Mouse (Mus musculus) forebrain, embryonic 13.5 days (tissue): ENCODE data around the gene Dyrk3. TPM values are rescaled to one million over a fixed set of nuclear protein-coding genes. Genes with fewer than 3 reads are reported as not detected.
A peak's percentile ranks its signal among the peaks of the same experiment; 100 is the strongest.

Experiments
- ATAC-seq: fragments of 200-750 bp; cut with Nextera tagmentation; 2 replicates; pipeline ENCODE4 v1.8.0; 2017
- H3K27ac ChIP-seq: fragments of 300-500 bp; sonication (generic); 2 replicates; pipeline ENCODE4 v1.5.1; 2015; ENCODE audit warnings: inconsistent platforms, mild to moderate bottlenecking, moderate library complexity
- H3K27me3 ChIP-seq: fragments of 300-500 bp; sonication (generic); 2 replicates; pipeline ENCODE4 v1.6.1; 2015; ENCODE audit warnings: mild to moderate bottlenecking, inconsistent platforms
- H3K36me3 ChIP-seq: fragments of 300-500 bp; sonication (generic); 2 replicates; pipeline ENCODE4 v1.6.1; 2015; ENCODE audit warnings: mild to moderate bottlenecking, inconsistent platforms; ENCODE audit not compliant: poor library complexity, severe bottlenecking
- H3K4me1 ChIP-seq: fragments of 300-500 bp; sonication (generic); 2 replicates; pipeline ENCODE4 v1.6.1; 2015; ENCODE audit warnings: inconsistent platforms
- H3K4me2 ChIP-seq: fragments of 300-500 bp; sonication (generic); 2 replicates; pipeline ENCODE4 v1.6.1; 2015; ENCODE audit warnings: inconsistent platforms, mild to moderate bottlenecking, moderate library complexity
- H3K4me3 ChIP-seq: fragments of 300-500 bp; sonication (generic); 2 replicates; pipeline ENCODE4 v1.5.1; 2015; ENCODE audit warnings: mild to moderate bottlenecking, inconsistent platforms
- H3K9ac ChIP-seq: fragments of 300-500 bp; sonication (generic); 2 replicates; pipeline ENCODE4 v1.6.1; 2015; ENCODE audit warnings: mild to moderate bottlenecking, inconsistent platforms
- H3K9me3 ChIP-seq: fragments of 300-500 bp; sonication (generic); replicated peaks from 2 replicates; pipeline ENCODE4 v1.6.1; 2016; ENCODE audit warnings: inconsistent platforms
- WGBS: fragments of 180-500 bp; shearing (Covaris S2); methylation state at CpG from one replicate; pipeline ENCODE4 v1.1.7; 2015; 5-methylcytosine and 5-hydroxymethylcytosine counted together
- polyA plus RNA-seq: library from polyadenylated mRNA; unstranded; fragments of >200 nt; fragmentation: Nextera tagmentation; extraction: Ambion mirVana; gene quantifications from 2 replicates; pipeline ENCODE4 v1.2.1, GENCODE M21; 2015

The Dyrk3 gene
- polyA plus RNA-seq, 1 experiment from 2014 or later = 16.7 TPM

GRCm38 (mm10) chr1:131086907-131087306, 51.2 kb downstream of the Dyrk3 start:
- 41% methylated on average over 7 of the region's 7 CpGs for WGBS

DNA sequence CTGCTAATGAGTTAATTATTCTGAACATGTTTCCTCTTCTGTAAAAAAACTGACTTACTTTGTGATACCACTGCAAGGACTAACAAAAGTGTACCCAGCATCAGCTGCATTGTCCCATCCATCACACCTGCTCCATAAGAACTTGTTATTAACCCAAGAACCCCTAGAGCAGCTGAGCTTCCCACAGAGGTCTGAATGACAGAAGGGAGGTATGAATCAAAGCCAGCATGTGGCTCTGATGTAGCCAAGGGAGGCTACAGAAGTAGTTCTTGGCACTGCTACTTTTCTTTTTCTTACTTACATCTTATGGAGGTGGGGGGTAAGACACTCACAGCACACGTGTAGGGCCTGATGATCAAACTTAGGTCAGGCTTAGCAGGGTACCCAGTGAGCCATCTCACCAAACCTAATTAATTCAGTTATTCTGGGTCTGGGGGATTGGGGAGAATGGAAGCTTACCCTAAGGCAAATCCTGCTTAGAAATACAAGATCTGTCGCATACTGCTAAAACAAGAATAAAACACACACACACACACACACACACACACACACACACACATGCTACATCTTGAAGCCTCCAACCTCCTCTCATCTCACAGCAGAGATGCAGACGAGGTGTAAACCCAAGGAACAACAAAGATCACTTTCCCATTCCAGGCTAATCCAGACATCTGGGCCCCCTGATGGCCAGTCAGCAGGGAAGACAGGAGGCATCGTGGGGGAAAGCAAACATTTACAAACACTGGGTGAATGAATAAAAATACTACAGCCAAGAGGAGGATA, 52.0 kb downstream of the Dyrk3 start:
- peak overlapping the region; percentile 75 for H3K27ac ChIP-seq
- peaks cover 91% of the 10 kb centered on the region for H3K4me1 ChIP-seq
- no peak overlapping the region for H3K9ac ChIP-seq
- H3K4me2 ChIP-seq = no peak overlapping the region
- 4% methylated on average over 4 of the region's 4 CpGs for WGBS
- H3K4me3 ChIP-seq = no peak overlapping the region
- H3K27me3 ChIP-seq = no peaks in the 10 kb centered on the region
- no peaks in the 10 kb centered on the region for H3K36me3 ChIP-seq
- no peaks in the 10 kb centered on the region for H3K9me3 ChIP-seq
- peak; percentile 60 for ATAC-seq

More at GRCm38 (mm10) chr1:131086907-131087306, 51.2 kb downstream of the Dyrk3 start:
- ATAC-seq = no peak
- no peak overlapping the region for H3K4me3 ChIP-seq
- H3K36me3 ChIP-seq = no peaks in the 10 kb centered on the region
- peaks cover 88% of the 10 kb centered on the region for H3K4me1 ChIP-seq
- no peaks in the 10 kb centered on the region for H3K27me3 ChIP-seq
- no peak overlapping the region for H3K9ac ChIP-seq
- H3K4me2 ChIP-seq = no peak overlapping the region
- H3K9me3 ChIP-seq = no peaks in the 10 kb centered on the region
- peak overlapping the region; percentile 75 for H3K27ac ChIP-seq

DNA sequence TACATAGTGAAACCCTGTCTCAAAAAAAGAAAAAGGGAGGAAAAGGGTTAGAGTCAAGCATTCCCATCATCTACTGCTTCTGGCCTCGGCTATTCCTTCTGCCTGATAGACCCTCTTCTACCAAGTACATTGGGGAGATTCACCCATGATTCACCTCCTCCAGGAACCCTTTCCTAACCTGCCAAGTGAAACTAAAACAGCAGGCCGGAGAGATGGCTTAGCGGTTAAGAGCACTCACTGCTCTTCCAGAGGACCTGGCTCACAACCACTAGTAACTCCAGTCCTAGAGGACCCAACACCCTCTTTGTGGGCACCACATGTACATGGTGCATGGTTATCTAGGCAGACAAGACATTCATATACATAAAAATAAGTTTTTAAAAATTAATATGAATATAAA, 52.9 kb downstream of the Dyrk3 start:
- Histone ChIP-seq H3K4me1 (peaks cover 91% of the 10 kb centered on the region), H3K4me2 (no peak overlapping the region), H3K4me3 (no peak overlapping the region), H3K9ac (no peak overlapping the region), H3K9me3 (no peaks in the 10 kb centered on the region), H3K36me3 (no peaks in the 10 kb centered on the region), H3K27me3 (no peaks in the 10 kb centered on the region), H3K27ac (no peak overlapping the region)
- ATAC-seq = no peak
- WGBS = 75% methylated on average over 3 of the region's 3 CpGs

DNA sequence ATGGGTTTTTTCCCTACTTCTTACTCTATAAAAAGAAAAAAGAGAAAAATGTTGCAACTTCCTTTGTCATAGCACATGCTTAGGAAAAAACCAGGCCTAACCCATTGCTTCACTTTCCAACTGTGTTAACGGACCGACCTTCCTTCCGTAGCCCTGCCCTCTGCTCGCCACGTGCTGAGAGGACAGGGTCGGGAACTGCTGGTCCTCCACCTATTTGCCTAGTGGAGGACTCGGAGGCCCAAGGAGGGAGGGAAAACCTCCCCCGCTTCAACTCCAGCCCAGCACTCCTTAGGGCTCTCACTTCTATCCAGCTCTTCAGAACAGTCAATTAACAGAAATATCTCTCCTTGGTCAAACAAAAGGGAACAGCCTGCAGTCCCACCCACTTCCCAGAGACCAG, 53.9 kb downstream of the Dyrk3 start:
- Histone ChIP-seq H3K9me3 (no peaks in the 10 kb centered on the region), H3K4me2 (0 out of 2 replicates have a peak overlapping the region, but pooled peaks have one; percentile 1), H3K27me3 (no peaks in the 10 kb centered on the region), H3K4me3 (no peak overlapping the region), H3K27ac (peak overlapping the region; percentile 55), H3K9ac (no peak overlapping the region), H3K36me3 (no peaks in the 10 kb centered on the region), H3K4me1 (peaks cover 91% of the 10 kb centered on the region)
- no peak for ATAC-seq
- 18% methylated on average over 8 of the region's 8 CpGs for WGBS

DNA sequence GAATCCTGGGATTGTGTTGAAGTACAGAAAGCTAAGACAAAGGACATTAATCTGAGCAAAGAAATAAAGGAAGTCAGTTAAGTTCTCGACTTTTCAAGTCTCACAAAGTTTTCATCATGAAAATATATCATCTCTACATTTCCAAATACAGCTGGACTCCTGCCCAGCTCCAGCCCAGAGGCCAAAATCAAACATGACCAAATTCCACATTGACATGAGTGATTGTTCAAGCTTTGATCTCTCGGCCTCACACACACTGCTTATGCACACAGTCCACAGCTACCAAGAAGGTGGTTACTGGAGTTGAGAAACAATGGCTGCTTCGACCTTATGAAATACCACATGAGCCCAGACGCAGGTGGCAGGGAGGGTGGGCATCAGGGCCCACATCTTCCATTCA, 54.5 kb downstream of the Dyrk3 start:
- Histone ChIP-seq H3K27me3 (no peaks in the 10 kb centered on the region), H3K9me3 (no peaks in the 10 kb centered on the region), H3K27ac (0 out of 2 replicates have a peak overlapping the region, but pooled peaks have one; percentile 0), H3K36me3 (no peaks in the 10 kb centered on the region), H3K9ac (no peak overlapping the region), H3K4me2 (no peak overlapping the region), H3K4me1 (peaks cover 91% of the 10 kb centered on the region), H3K4me3 (no peak overlapping the region)
- ATAC-seq = no peak
- 74% methylated on average over 4 of the region's 4 CpGs for WGBS

GRCm38 (mm10) chr1:131083122-131083521, 55.0 kb downstream of the Dyrk3 start:
- 82% methylated on average over 5 of the region's 5 CpGs for WGBS
- Histone ChIP-seq H3K4me2 (no peak overlapping the region), H3K36me3 (no peaks in the 10 kb centered on the region), H3K4me1 (peaks cover 91% of the 10 kb centered on the region), H3K27ac (no peak overlapping the region), H3K9me3 (no peaks in the 10 kb centered on the region), H3K27me3 (no peaks in the 10 kb centered on the region), H3K9ac (no peak overlapping the region), H3K4me3 (no peak overlapping the region)
- no peak for ATAC-seq

GRCm38 (mm10) chr1:131080686-131081085, 57.5 kb downstream of the Dyrk3 start:
- Histone ChIP-seq H3K27me3 (no peaks in the 10 kb centered on the region), H3K4me1 (peaks cover 89% of the 10 kb centered on the region), H3K4me3 (no peak overlapping the region), H3K4me2 (no peak overlapping the region), H3K9ac (no peak overlapping the region), H3K27ac (peak overlapping the region; percentile 95; the same call in 1 of the 2 replicates), H3K36me3 (no peaks in the 10 kb centered on the region), H3K9me3 (no peaks in the 10 kb centered on the region)
- no peak for ATAC-seq
- 97% methylated on average over 1 of the region's 1 CpGs for WGBS

DNA sequence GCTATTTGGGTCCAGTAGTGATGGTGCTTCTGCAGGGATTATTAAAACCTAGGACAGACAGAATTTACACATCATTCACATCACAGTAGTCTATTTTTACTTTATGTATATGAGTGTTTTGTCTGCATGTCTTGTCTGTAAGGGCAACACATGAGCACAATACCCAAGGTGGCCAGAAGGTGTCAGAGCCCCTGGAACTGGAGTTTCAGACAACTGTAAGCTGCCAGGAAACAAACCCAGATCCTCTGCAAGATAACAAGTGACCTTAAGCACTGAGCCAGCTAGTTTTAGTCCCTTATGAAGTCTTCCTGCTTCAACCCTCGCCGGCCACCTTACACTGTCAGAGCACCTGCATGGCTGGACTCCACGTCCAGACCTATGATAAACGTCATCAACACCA, 58.4 kb downstream of the Dyrk3 start:
- no peak for ATAC-seq
- no peaks in the 10 kb centered on the region for H3K27me3 ChIP-seq
- 0 out of 2 replicates have a peak overlapping the region, but pooled peaks have one; percentile 24 for H3K4me2 ChIP-seq
- H3K9ac ChIP-seq = no peak overlapping the region; the same call in 1 of the 2 replicates
- peaks cover 89% of the 10 kb centered on the region for H3K4me1 ChIP-seq
- H3K4me3 ChIP-seq = no peak overlapping the region
- H3K9me3 ChIP-seq = no peaks in the 10 kb centered on the region
- peak overlapping the region; percentile 95 for H3K27ac ChIP-seq
- WGBS = 75% methylated on average over 4 of the region's 4 CpGs
- H3K36me3 ChIP-seq = no peaks in the 10 kb centered on the region

DNA sequence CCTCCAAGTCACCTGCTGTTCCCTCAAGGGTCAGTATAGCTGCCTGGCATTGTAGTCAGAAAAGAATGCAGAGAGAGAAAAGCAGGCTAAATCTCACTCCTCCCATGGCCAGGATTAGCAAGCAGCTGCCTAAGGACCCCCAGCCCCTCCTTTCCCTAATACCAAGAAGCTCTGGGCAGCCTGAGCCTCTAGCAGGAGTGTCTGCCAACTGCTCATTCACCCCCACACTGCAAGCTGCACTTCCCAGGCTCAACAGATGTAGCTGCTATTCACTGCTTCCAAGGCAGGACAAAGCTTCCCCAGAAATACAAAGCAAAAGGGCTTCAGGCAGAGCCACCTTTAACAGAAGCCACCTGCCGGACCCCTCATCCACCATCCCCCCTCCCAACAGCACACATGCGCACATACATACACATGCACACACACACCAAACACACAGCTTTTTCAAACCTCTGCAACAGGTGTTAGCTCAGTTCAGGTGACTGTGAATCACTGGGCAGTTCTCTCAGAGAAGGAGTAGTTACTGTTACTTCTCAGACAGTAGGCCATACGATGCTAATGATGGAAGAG, 59.3 kb downstream of the Dyrk3 start:
- ATAC-seq = peak; percentile 95
- H3K27ac ChIP-seq = peak overlapping the region; percentile 95
- peaks cover 89% of the 10 kb centered on the region for H3K4me1 ChIP-seq
- peak overlapping the region; percentile 24; the same call in 1 of the 2 replicates for H3K4me2 ChIP-seq
- no peaks in the 10 kb centered on the region for H3K9me3 ChIP-seq
- WGBS = 0% methylated on average over 3 of the region's 3 CpGs
- H3K36me3 ChIP-seq = no peaks in the 10 kb centered on the region
- no peak overlapping the region for H3K4me3 ChIP-seq
- no peaks in the 10 kb centered on the region for H3K27me3 ChIP-seq
- peak overlapping the region; percentile 34 for H3K9ac ChIP-seq

Other genes with a start within 250 kb of the Dyrk3 start
- not detected in 2 replicates for gene Il20, start 226.9 kb downstream of the Dyrk3 start, polyA plus RNA-seq
- not detected in 2 replicates for gene Il19, start 198.2 kb downstream of the Dyrk3 start, polyA plus RNA-seq
- not detected in 2 replicates for gene Il10, start 118.5 kb downstream of the Dyrk3 start, polyA plus RNA-seq
- 28.4 and 30.5 TPM in 2 replicates for gene Mapkapk2, start 40.5 kb downstream of the Dyrk3 start, polyA plus RNA-seq
- 55.0 and 60.6 TPM in 2 replicates for gene Eif2d, start 14.8 kb upstream of the Dyrk3 start, polyA plus RNA-seq
- 0.98 and 1.1 TPM in 2 replicates for gene Rassf5, start 106.9 kb upstream of the Dyrk3 start, polyA plus RNA-seq
- 0.21 and 0.39 TPM in 2 replicates for gene Ikbke, start 141.3 kb upstream of the Dyrk3 start, polyA plus RNA-seq